Mouse (Mus musculus): ENCODE measurements around the gene Osbp2. TPM values are rescaled to one million over a fixed set of nuclear protein-coding genes. Genes with fewer than 3 reads are reported as not detected.
A peak's percentile ranks its signal among the peaks of the same experiment; 100 is the strongest.

Gene Osbp2
- total and polyA plus RNA-seq, 2 experiments from 2014 or later: 30.8 to 63.2 TPM

DNA sequence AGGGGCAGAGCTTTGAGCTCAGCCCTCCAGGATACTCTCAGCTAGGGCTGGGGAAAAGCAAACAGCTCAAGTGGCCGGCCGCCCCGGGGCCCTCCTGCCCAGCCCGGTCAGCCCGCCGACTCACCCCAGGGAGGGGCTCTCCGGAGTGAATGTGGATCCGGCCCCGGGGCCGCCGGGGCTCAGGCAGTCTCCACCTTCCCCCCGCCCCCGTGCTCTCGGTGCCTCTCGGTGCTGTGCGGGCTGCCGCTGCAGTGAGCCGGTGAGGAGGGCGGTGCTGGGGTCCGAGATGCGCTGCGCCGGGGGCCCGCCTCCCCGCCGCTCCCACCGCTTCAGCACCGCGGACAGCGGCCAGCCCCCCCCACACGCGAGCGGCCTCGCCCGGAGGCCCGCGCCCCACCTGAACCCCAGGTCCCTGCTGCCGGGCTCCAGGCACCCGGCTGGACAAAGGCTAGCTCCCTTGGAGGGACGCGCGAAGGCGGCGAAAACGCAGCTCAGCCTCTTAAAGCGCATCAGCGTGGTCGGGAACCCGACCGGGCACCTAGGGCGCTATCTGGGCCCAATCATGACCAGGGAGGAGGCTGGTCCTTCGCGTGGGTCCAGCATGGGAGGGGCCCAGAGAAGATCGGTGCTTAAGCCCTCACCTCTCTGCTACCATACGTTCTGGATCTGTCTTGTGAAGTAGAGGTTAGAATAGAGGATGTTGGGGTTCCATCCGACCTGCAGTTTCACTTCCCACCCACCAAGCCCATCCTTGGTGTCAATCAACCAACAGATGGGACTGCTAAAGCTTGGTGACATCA lies 89.0 kb downstream of the Osbp2 start:
- Histone ChIP-seq H3K4me2 (ENCODE audit: low read depth) (peak overlapping the region; percentile 82), H3K27me3 (ENCODE audit: insufficient read depth, low read length) (peaks cover 5% of the 10 kb centered on the region; the same call in 1 of the 2 replicates), H3K4me3 (ENCODE audit: low read depth, low read length) (peak overlapping the region; percentile 45), H3K36me3 (ENCODE audit: insufficient read depth) (no peaks in the 10 kb centered on the region), H3K9ac (peak overlapping the region; percentile 79), H3K4me1 (ENCODE audit: insufficient read depth) (0 out of 2 replicates have a peak, but pooled peaks cover 5% of the 10 kb centered on the region), H3K27ac (ENCODE audit: low read depth, low read length) (peak overlapping the region; percentile 69), H3K9me3 (ENCODE audit: low read length) (no peaks in the 10 kb centered on the region)
- ATAC-seq: peak; percentile 82
- 0 out of 2 replicates have a peak, but pooled peaks have one; percentile 9 for TF ChIP-seq CTCF (IDR thresholded peaks at IDR 0.05; ENCODE audit: low read depth)
- 1% methylated on average over 49 of the region's 56 CpGs for WGBS
- peak; percentile 61 for DNase-seq

DNA sequence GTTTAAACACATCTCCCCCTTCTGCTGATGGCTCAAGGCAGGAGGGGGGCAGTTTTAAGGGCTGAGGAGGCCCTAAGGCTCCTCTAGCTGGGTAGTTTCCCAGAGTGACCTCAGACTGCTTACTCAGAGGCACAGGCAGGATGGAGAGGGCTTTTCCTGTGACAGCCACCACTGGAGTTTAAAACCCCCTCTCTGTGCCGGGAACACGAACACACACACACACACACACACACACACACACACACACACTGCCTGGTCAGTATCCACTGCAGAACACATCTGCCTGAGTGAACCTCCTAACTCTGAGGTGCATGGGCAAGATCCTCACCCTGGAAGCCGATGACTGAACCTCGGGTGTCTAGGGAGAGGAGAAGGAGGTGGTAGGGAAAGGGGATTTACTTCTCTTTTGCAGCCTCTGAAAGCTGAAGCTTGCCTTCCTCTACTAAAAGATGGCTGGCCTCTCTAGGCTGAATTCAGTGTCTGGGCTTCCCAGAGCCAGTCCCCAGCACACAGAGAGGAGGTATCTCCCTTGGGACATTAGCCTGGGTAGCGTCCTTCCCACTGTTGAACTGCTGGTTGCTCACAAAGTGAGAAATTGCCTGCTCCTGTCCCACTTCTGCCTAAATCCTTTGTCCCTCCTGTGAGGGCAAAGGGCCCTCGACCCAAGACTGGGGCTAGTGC lies 89.8 kb downstream of the Osbp2 start:
- DNase-seq: peak; percentile 61
- Histone ChIP-seq H3K9me3 (ENCODE audit: low read length) (no peaks in the 10 kb centered on the region), H3K36me3 (ENCODE audit: insufficient read depth) (no peaks in the 10 kb centered on the region), H3K27me3 (ENCODE audit: insufficient read depth, low read length) (peaks cover 5% of the 10 kb centered on the region; the same call in 1 of the 2 replicates), H3K9ac (peak overlapping the region; percentile 79), H3K4me2 (ENCODE audit: low read depth) (peak overlapping the region; percentile 82), H3K4me1 (ENCODE audit: insufficient read depth) (0 out of 2 replicates have a peak, but pooled peaks cover 5% of the 10 kb centered on the region), H3K27ac (ENCODE audit: low read depth, low read length) (peak overlapping the region; percentile 69), H3K4me3 (ENCODE audit: low read depth, low read length) (peak overlapping the region; percentile 45)
- peak; percentile 39 for ATAC-seq
- no peak for TF ChIP-seq CTCF (IDR thresholded peaks at IDR 0.05; ENCODE audit: low read depth)
- WGBS: 20% methylated on average over 6 of the region's 6 CpGs

DNA sequence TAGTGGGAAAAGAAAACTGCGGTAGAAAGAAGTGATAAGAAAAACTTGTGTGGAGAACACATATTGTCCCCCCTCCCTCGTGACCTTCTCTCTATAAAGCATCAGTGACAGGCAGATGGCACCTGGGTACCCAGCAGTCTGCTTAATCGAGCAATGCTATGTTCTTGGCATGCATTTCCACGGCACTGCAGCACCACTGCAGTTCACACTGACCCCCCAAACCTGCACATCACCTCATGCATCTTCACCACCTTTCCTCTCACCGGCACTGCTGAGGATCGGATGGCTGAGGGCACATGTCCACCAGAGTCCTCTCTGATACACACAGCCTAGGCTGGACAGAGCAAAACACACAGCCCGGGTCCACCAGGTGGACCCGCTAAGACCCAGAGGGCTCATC lies 90.6 kb downstream of the Osbp2 start:
- H3K4me3 ChIP-seq (ENCODE audit: low read depth, low read length): peak overlapping the region; percentile 45
- H3K9me3 ChIP-seq (ENCODE audit: low read length): no peaks in the 10 kb centered on the region
- H3K9ac ChIP-seq: peak overlapping the region; percentile 79; the same call in 1 of the 2 replicates
- no peak overlapping the region for H3K27ac ChIP-seq (ENCODE audit: low read depth, low read length)
- DNase-seq: no peak
- H3K36me3 ChIP-seq (ENCODE audit: insufficient read depth): no peaks in the 10 kb centered on the region
- ATAC-seq: no peak
- peaks cover 5% of the 10 kb centered on the region; the same call in 1 of the 2 replicates for H3K27me3 ChIP-seq (ENCODE audit: insufficient read depth, low read length)
- 75% methylated on average over 8 of the region's 8 CpGs for WGBS
- 0 out of 2 replicates have a peak, but pooled peaks cover 5% of the 10 kb centered on the region for H3K4me1 ChIP-seq (ENCODE audit: insufficient read depth)
- peak overlapping the region; percentile 82 for H3K4me2 ChIP-seq (ENCODE audit: low read depth)
- TF ChIP-seq CTCF (IDR thresholded peaks at IDR 0.05; ENCODE audit: low read depth): no peak

DNA sequence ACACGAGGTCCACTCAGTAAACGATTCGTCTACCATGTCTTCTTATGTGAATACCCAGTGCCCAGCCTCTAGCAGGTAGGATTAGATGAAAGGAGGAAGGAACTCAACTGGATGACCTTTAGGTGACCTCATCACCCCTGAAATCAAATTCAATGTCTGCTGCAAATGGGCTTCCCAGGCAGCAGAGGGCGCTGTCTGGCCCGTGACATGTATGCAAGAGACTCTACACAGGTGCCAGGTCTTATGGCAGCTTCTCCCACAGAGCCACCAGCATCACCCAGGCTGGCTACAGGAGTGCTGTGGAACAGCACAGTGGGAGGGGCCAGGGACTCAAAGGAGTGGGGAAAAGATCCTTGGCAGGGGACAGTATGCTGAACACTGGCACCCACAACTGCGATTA lies 92.4 kb downstream of the Osbp2 start:
- H3K36me3 ChIP-seq (ENCODE audit: insufficient read depth): no peaks in the 10 kb centered on the region
- no peak overlapping the region for H3K4me3 ChIP-seq (ENCODE audit: low read depth, low read length)
- 52% methylated on average over 6 of the region's 6 CpGs for WGBS
- no peak overlapping the region for H3K4me2 ChIP-seq (ENCODE audit: low read depth)
- ATAC-seq (no peak), DNase-seq (no peak)
- no peaks in the 10 kb centered on the region for H3K9me3 ChIP-seq (ENCODE audit: low read length)
- H3K9ac ChIP-seq: no peak overlapping the region
- TF ChIP-seq CTCF (IDR thresholded peaks at IDR 0.05; ENCODE audit: low read depth): peak; percentile 53
- H3K27me3 ChIP-seq (ENCODE audit: insufficient read depth, low read length): peaks cover 5% of the 10 kb centered on the region; the same call in 1 of the 2 replicates
- 0 out of 2 replicates have a peak, but pooled peaks cover 5% of the 10 kb centered on the region for H3K4me1 ChIP-seq (ENCODE audit: insufficient read depth)
- no peak overlapping the region for H3K27ac ChIP-seq (ENCODE audit: low read depth, low read length)

DNA sequence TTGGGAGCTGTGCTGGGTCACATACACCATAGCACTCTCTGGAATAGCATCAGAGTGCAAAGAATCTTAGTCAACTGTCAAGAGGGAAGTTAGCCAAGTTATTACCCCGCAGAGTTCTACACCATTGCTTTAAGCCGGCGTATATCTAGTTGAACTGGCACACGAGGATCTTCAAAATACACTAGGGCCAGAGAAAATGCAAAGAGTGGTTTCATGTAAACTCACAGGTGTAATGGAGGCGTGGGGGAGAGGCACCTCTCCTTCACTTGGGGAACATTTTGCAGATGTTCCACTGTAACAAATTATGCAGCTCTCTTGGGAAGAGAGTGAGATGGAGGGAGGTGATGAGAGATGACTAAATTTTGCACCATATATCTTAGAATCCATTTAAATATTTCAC lies 95.9 kb downstream of the Osbp2 start:
- DNase-seq: no peak
- Histone ChIP-seq H3K4me3 (ENCODE audit: low read depth, low read length) (no peak overlapping the region), H3K4me1 (ENCODE audit: insufficient read depth) (0 out of 2 replicates have a peak, but pooled peaks cover 5% of the 10 kb centered on the region), H3K4me2 (ENCODE audit: low read depth) (no peak overlapping the region), H3K9me3 (ENCODE audit: low read length) (no peaks in the 10 kb centered on the region), H3K27ac (ENCODE audit: low read depth, low read length) (no peak overlapping the region), H3K36me3 (ENCODE audit: insufficient read depth) (no peaks in the 10 kb centered on the region), H3K9ac (no peak overlapping the region), H3K27me3 (ENCODE audit: insufficient read depth, low read length) (no peaks in the 10 kb centered on the region)
- TF ChIP-seq CTCF (IDR thresholded peaks at IDR 0.05; ENCODE audit: low read depth): no peak
- ATAC-seq: no peak
- WGBS: 82% methylated on average over 5 of the region's 5 CpGs

DNA sequence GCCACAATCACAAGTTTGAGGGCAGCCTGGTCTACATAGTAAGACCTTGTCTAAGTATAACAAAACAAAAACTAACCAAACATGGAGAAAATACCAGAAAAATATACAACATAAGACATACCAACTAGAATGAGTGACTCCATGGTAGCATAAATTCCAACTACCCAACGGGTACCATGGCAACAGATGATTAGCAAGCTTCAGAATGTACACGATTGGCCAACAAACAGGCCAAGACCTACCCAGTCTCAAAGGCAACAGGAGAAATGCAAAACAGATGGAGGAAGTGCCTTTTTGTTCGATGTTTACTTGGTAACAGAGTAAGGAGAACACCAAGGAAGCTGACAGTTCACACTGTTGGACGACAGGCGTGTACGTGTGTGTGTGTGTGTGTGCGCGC lies 96.7 kb downstream of the Osbp2 start:
- no peaks in the 10 kb centered on the region for H3K4me1 ChIP-seq (ENCODE audit: insufficient read depth)
- H3K9ac ChIP-seq: no peak overlapping the region
- H3K9me3 ChIP-seq (ENCODE audit: low read length): no peaks in the 10 kb centered on the region
- H3K36me3 ChIP-seq (ENCODE audit: insufficient read depth): no peaks in the 10 kb centered on the region
- H3K4me3 ChIP-seq (ENCODE audit: low read depth, low read length): no peak overlapping the region
- DNase-seq (no peak), ATAC-seq (no peak)
- WGBS: 76% methylated on average over 8 of the region's 8 CpGs
- no peak overlapping the region for H3K27ac ChIP-seq (ENCODE audit: low read depth, low read length)
- no peaks in the 10 kb centered on the region for H3K27me3 ChIP-seq (ENCODE audit: insufficient read depth, low read length)
- TF ChIP-seq CTCF (IDR thresholded peaks at IDR 0.05; ENCODE audit: low read depth): no peak
- no peak overlapping the region for H3K4me2 ChIP-seq (ENCODE audit: low read depth)

DNA sequence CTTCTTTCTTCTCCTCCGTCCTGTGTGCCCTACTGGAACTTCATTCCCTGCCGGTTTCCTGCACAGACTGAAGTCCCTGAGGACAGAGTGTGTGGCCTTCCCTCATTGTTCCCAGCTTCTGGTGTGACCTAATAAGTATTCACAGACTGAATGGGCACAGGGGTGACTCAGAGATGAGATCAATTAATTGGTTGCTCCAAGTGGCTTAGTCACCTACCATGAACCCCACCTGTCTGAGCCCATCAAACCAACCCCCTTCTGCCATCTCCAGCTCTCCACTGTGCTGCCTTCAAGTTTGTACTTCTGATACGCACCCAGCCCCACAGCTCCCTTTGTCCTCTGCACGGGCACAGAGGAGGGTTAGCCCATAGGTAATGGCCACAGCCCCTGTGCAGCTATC lies 99.4 kb downstream of the Osbp2 start:
- 10% methylated on average over 4 of the region's 4 CpGs for WGBS
- Histone ChIP-seq H3K4me1 (ENCODE audit: insufficient read depth) (no peaks in the 10 kb centered on the region), H3K4me2 (ENCODE audit: low read depth) (no peak overlapping the region), H3K27me3 (ENCODE audit: insufficient read depth, low read length) (no peaks in the 10 kb centered on the region; the same call in 1 of the 2 replicates), H3K36me3 (ENCODE audit: insufficient read depth) (no peaks in the 10 kb centered on the region), H3K9ac (no peak overlapping the region), H3K9me3 (ENCODE audit: low read length) (no peaks in the 10 kb centered on the region), H3K27ac (ENCODE audit: low read depth, low read length) (no peak overlapping the region), H3K4me3 (ENCODE audit: low read depth, low read length) (no peak overlapping the region)
- ATAC-seq: no peak
- no peak for DNase-seq
- TF ChIP-seq CTCF (IDR thresholded peaks at IDR 0.05; ENCODE audit: low read depth): no peak
